Mouse (Mus musculus) bone marrow macrophage, adult 2 months (primary cell): Measurements from ENCODE around the gene Sipa1.

Experiments
- CTCF ChIP-seq: IDR thresholded peaks from 2 replicates; pipeline ENCODE4 v1.5.1; 2012; ENCODE audit warnings: low read depth, mild to moderate bottlenecking, low read length, moderate library complexity
- POLR2A ChIP-seq: IDR thresholded peaks from 2 replicates; pipeline ENCODE4 v1.6.1; 2012; ENCODE audit warnings: mild to moderate bottlenecking, low read depth, low read length, borderline replicate concordance

DNA sequence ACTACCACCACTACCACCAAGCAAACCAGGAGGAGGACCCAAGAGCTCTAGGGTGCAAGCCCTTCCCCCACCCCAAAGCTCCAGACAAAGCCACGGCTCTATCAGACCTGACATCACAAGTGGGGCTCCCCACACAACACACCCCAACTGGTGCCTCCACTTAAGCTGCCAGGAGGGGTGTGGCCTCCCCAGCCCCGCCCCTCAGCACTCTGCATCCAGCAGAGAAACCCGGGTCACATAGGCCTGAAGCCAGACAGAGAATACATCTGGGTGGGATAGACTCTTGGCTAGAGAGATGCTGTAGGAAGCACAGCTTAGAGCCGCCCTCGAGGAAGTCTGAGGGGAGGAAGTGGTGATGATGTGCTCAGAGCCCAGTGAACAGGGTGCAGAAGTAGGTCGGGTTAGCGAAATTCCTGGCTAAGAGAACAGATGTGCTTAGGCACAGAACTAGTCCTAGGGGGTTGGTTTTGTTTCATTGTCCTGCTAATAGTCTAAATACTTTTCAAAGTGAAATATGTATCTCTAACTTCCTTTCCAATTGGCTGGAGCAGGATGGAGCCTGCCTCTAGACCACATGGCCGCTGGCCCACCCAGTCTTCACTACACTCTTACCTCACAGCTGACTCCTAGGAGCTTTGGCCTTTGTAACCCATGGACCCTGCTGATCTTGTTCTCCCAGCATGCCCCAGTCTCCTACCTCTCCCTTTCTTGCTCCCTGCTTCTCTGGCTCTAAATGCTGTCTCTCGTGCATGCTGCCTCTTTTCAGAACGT is 41.5 kb upstream of the Sipa1 start:
- TF ChIP-seq CTCF (no peak), POLR2A (no peak)
